In the genomic region with DNA sequence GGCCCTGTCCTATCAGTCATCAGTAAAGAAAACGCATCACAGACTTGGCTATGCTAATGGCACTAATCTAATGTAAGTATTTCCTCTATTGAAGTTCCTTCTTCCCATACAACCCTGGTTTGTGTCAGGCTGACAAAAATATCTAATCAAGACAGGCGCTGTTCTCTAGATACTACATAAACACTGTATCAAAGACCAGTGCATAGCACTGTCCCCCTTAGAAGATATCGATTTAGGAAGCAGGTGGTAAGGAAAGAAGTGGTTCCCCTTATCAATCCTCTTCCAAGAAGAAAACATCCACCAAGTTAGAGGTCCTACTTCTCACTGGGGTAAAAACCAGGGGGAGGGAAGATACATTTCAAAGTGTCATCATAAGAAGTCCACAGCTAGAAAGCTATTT, we compare ENCODE assay signal across 27 mouse cellular contexts.
DNase-seq lines count a peak whose midpoint lies in the region; ATAC-seq and TF ChIP-seq lines count a peak whose summit lies in the region.
"Had no signal": no experiment of that assay in that cellular context is flagged by ENCODE, and none has a peak within 500 bp of the region (broad histone marks: within the 10 kb centered on the region; RNA-seq: fewer than 3 reads in every experiment).

No protein-coding gene starts in this region.

- no peak for DNase-seq in liver, postnatal 0 days
- peak; percentile 69 for DNase-seq in MEL-GATA-1-ER (ENCODE audit: extremely low read depth, low read depth)
- no peak for DNase-seq in liver, embryonic 14.5 days (ENCODE audit: low read depth in 3 of 3, low spot score in 3 of 3)
- DNase-seq in cerebellum, adult 11 months = no peak
- no peak for DNase-seq in ovary, adult 18-20 months (ENCODE audit: low spot score)
- no peak for DNase-seq in cerebellum, postnatal 14 days
- DNase-seq: adrenal gland, adult 8-10 months; adrenal gland, postnatal 25 days; cerebellum, adult 2 months; cerebellum, adult 9-11 months; cerebellum, postnatal 36 days; forebrain, postnatal 0 days; gastrocnemius, adult 2 months; gastrocnemius, postnatal 14 days; heart, postnatal 10 days; heart, postnatal 4 days had no signal

- no peaks in the 10 kb centered on the region for H3K9me3 ChIP-seq in liver, embryonic 12.5 days (replicated peaks)
- H3K9me3 ChIP-seq in liver, postnatal 0 days (ENCODE audit: low read length) = no peaks in the 10 kb centered on the region
- no peaks in the 10 kb centered on the region for H3K9me3 ChIP-seq in liver, embryonic 14.5 days (ENCODE audit: control insufficient read depth, low read length)
- H3K9me3 ChIP-seq: embryonic facial prominence, embryonic 12.5 days; embryonic facial prominence, embryonic 15.5 days; heart, embryonic 15.5 days had no signal

- no peak overlapping the region for H3K4me2 ChIP-seq in liver, embryonic 12.5 days
- H3K4me2 ChIP-seq in liver, postnatal 0 days (ENCODE audit: low read depth, low read length) = no peak overlapping the region
- H3K4me2 ChIP-seq in liver, embryonic 14.5 days (ENCODE audit: low read depth) = no peak overlapping the region
- H3K4me2 ChIP-seq: embryonic facial prominence, embryonic 12.5 days; embryonic facial prominence, embryonic 15.5 days; heart, embryonic 12.5 days; heart, embryonic 15.5 days; hindbrain, embryonic 14.5 days had no signal

- ATAC-seq in liver, embryonic 12.5 days = peak; percentile 74
- no peak for ATAC-seq in liver, postnatal 0 days
- peak; percentile 55; the same call in 1 of the 2 replicates for ATAC-seq in liver, embryonic 14.5 days (ENCODE audit: insufficient read depth)
- ATAC-seq: CD4-positive, CD25-positive, alpha-beta regulatory T cell, adult 4 months; forebrain, embryonic 14.5 days; forebrain, postnatal 0 days; hindbrain, postnatal 0 days; inflammation-experienced regulatory T-cells, adult 6 months; intestine, embryonic 16.5 days had no signal

- no peak for TF ChIP-seq CTCF in liver, postnatal 0 days (IDR thresholded peaks at IDR 0.05; ENCODE audit: low read depth)
- no peak for TF ChIP-seq CTCF in liver, embryonic 14.5 days (IDR thresholded peaks at IDR 0.05; ENCODE audit: low read depth)

- no peak overlapping the region for H3K9ac ChIP-seq in liver, embryonic 12.5 days
- no peak overlapping the region for H3K9ac ChIP-seq in liver, postnatal 0 days (replicated peaks)
- no peak overlapping the region for H3K9ac ChIP-seq in liver, embryonic 14.5 days (replicated peaks)
- H3K9ac ChIP-seq: embryonic facial prominence, embryonic 12.5 days; embryonic facial prominence, embryonic 15.5 days; forebrain, postnatal 0 days; heart, embryonic 12.5 days; heart, embryonic 15.5 days; hindbrain, embryonic 14.5 days had no signal

- H3K4me1 ChIP-seq in liver, embryonic 12.5 days = peaks cover 18% of the 10 kb centered on the region
- H3K4me1 ChIP-seq in liver, postnatal 0 days (ENCODE audit: insufficient read depth) = no peaks in the 10 kb centered on the region
- peaks cover 8 to 10% of the 10 kb centered on the region in 2 experiments; a peak in 3 of 4 replicates for H3K4me1 ChIP-seq in liver, embryonic 14.5 days (replicated peaks; ENCODE audit: control insufficient read depth in 2 of 2, insufficient read depth in 2 of 2, low read length in 1 of 2)
- H3K4me1 ChIP-seq: embryonic facial prominence, embryonic 12.5 days; embryonic facial prominence, embryonic 15.5 days; heart, embryonic 15.5 days had no signal

- H3K36me3 ChIP-seq in liver, embryonic 12.5 days = no peaks in the 10 kb centered on the region
- no peaks in the 10 kb centered on the region for H3K36me3 ChIP-seq in liver, postnatal 0 days (replicated peaks; ENCODE audit: insufficient read depth, low read length)
- no peaks in the 10 kb centered on the region for H3K36me3 ChIP-seq in liver, embryonic 14.5 days (replicated peaks; ENCODE audit: control insufficient read depth, insufficient read depth, low read depth)
- H3K36me3 ChIP-seq: embryonic facial prominence, embryonic 12.5 days; embryonic facial prominence, embryonic 15.5 days; heart, embryonic 12.5 days; heart, embryonic 15.5 days had no signal

- no peak overlapping the region for H3K4me3 ChIP-seq in liver, embryonic 12.5 days
- H3K4me3 ChIP-seq in liver, postnatal 0 days (ENCODE audit: low read depth, low read length) = no peak overlapping the region
- no peak overlapping the region for H3K4me3 ChIP-seq in liver, embryonic 14.5 days (ENCODE audit: insufficient read depth in 1 of 2, low read depth in 2 of 2, low read length in 2 of 2)
- H3K4me3 ChIP-seq: embryonic facial prominence, embryonic 12.5 days; embryonic facial prominence, embryonic 15.5 days; gastrocnemius, adult 2 months; heart, embryonic 12.5 days; heart, embryonic 15.5 days had no signal

- no peak for TF ChIP-seq EP300 in liver, postnatal 0 days (IDR thresholded peaks at IDR 0.05; ENCODE audit: low read depth)
- TF ChIP-seq EP300 in liver, embryonic 14.5 days (IDR thresholded peaks at IDR 0.05; ENCODE audit: low read depth) = no peak

- whole genome bisulfite sequencing in liver, embryonic 12.5 days (ENCODE audit: insufficient replicate concordance) = 21% methylated on average over 3 of the region's 3 CpGs
- 39% methylated on average over 3 of the region's 3 CpGs for WGBS in liver, postnatal 0 days (ENCODE audit: insufficient replicate concordance)
- 11% methylated on average over 3 of the region's 3 CpGs for WGBS in liver, embryonic 14.5 days (ENCODE audit: insufficient replicate concordance)

- no peak overlapping the region for H3K27ac ChIP-seq in liver, embryonic 12.5 days
- H3K27ac ChIP-seq in liver, postnatal 0 days (ENCODE audit: low read depth) = no peak overlapping the region
- H3K27ac ChIP-seq in liver, embryonic 14.5 days = no peak overlapping the region
- H3K27ac ChIP-seq: embryonic facial prominence, embryonic 12.5 days; embryonic facial prominence, embryonic 15.5 days; gastrocnemius, adult 2 months; heart, embryonic 15.5 days; hindbrain, embryonic 14.5 days; hindbrain, postnatal 0 days had no signal

- H3K27me3 ChIP-seq in liver, embryonic 12.5 days (replicated peaks) = no peaks in the 10 kb centered on the region
- H3K27me3 ChIP-seq in liver, postnatal 0 days (ENCODE audit: insufficient read depth, low read length) = no peaks in the 10 kb centered on the region
- no peaks in the 10 kb centered on the region for H3K27me3 ChIP-seq in liver, embryonic 14.5 days (ENCODE audit: control insufficient read depth, insufficient read depth, low read length)
- H3K27me3 ChIP-seq: embryonic facial prominence, embryonic 12.5 days; embryonic facial prominence, embryonic 15.5 days; heart, embryonic 12.5 days; heart, embryonic 15.5 days had no signal
